Mouse (Mus musculus): ENCODE results near the gene Fgr.
A peak's percentile ranks its signal among the peaks of the same experiment; 100 is the strongest.

Gene Fgr

DNA sequence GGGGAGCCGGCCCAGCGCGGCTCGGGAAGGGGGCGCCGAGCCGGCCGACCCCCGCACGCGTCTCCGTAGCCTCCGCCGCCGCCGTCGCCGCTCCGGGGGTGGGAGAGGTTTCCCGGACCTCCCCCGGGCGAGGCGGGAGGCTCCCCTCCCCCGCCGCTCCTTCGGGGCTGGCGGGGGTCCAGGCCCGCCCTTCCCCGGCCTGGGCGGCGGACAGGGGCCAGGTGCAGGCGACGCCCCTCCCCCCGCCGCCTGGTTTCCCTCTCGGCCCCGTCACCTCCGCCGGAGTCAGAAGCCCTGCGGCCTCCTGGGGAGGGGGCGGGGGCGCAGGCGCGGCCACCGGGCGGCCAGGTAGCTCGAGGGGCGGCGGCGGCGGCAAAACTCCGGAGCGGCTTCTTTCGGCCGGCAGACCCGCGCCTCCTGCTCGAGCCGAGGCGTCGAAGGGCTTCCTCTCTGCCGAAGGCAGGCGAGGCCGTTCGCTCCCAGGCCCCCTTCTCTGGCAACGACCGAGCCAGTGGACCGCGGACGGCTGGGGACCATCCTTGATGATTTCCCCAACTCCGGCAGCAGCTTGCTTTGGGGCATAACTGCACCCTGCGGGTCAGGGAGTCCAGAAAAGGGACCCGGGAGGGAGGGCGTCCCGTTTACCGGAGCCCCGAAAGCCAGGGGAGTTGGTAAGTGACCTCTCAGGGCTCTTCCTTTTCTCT, 65.4 kb downstream of the Fgr start:
- DNase-seq, result peak; percentile 61 to 66

DNA sequence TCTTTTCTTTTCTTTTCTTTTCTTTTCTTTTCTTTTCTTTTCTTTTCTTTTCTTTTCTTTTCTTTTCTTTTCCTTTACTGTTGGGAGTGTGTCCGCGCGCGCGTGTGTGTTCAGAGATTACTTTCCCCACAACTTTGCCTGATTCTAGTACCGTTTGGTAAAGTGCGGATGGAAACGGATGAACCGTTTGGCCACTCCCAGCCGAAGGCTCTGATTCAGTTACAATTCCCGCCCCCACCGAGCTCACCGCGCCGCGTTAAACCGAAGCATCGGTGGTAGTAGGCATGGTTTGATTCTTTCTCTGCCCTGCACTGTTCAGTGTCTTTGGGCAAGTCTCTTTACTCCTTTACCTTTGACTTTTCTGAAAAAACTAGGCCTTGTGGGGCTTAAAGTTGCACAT, 65.9 kb downstream of the Fgr start:
- no peak for DNase-seq

GRCm38 (mm10) chr4:133040241-133040904, 66.5 kb downstream of the Fgr start:
- no peak for DNase-seq

GRCm38 (mm10) chr4:133042244-133042643, 68.3 kb downstream of the Fgr start:
- DNase-seq, result no peak

DNA sequence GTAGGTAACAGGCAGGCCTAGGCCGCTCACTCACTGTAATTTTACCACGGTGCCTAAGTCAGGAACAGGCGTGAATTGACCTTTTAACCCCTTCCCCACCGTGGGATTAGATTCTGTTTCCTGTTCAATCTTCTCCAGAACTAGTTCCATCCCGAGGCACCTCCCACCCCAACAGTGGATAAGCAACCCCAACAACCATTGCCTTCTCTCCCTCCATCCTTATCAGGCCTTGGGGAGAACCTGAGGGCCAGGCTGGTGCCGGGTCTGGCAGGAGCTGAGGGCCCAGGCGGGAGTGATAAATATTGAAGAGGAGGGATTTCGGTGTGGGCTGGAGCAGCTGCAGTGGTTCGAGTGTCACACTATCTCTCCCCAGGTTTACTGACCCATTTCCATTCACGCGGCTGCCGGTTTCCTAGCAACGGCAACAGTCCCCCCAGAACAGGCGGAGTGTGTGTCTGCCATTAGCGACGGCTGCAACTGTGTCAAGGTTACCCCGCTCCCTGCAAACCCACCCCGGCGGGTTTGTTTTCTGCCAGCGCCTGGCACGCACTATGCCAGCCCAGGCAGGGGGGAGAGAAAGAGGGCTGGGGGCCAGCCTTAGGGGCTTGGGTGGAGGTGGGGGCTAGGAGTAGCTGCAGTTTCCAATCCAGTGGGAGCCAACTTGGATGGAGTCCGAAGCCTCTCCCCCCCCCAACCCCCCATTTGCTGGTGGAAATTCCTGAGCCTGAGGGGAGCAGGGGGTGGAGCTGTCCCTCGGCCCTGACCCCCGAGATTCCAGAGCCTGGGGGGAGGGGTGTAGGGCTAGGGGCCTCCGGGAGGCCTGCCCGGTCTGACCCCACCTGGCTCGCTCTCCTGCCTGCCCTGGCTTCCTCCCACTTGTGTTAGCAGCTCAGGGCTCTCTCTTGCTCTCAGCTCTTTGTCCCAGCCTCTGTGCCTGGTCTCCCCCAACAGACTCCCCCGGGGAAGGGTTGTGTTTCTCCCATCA, 69.0 kb downstream of the Fgr start:
- peak; percentile 78 to 85 for DNase-seq

GRCm38 (mm10) chr4:133043798-133044646, 70.1 kb downstream of the Fgr start:
- peak; percentile 69 to 76 for DNase-seq

GRCm38 (mm10) chr4:133044647-133045094, 70.8 kb downstream of the Fgr start:
- DNase-seq, result no peak

DNA sequence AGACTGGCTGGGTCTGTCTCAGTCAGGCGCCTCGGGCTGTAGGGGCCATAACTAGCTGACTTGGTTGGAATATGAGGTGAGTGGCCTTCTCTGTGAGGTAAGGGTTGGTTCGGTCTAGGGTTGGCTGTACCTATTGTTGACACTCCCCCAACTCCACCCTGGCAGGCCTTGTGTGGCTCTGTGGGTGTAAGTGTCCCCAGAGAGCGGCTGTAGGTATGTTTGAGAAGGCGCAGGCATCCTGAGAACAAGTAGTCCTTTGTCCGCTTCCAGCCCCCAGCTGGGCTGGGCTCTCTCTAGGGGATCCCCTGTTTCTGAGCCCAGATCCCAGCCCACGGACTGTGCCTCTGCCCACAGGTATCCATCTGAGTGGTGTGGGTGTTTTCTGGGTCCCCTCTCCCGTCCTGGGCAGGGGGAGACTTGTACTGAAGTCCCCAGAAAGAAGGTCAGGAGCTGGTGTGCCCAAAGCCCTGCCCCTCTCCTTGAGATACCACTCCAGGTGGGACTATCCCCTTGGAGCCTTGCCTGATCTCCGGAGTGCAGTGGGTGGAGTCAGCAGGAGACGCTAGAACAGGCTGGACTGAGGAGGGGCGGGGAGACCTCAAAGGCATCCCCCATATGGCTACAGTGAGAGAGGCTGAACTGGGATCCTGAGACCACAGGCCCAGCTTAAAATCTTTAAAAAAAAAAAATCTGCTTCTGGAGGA, 72.0 kb downstream of the Fgr start:
- peak; percentile 52 to 54 for DNase-seq

DNA sequence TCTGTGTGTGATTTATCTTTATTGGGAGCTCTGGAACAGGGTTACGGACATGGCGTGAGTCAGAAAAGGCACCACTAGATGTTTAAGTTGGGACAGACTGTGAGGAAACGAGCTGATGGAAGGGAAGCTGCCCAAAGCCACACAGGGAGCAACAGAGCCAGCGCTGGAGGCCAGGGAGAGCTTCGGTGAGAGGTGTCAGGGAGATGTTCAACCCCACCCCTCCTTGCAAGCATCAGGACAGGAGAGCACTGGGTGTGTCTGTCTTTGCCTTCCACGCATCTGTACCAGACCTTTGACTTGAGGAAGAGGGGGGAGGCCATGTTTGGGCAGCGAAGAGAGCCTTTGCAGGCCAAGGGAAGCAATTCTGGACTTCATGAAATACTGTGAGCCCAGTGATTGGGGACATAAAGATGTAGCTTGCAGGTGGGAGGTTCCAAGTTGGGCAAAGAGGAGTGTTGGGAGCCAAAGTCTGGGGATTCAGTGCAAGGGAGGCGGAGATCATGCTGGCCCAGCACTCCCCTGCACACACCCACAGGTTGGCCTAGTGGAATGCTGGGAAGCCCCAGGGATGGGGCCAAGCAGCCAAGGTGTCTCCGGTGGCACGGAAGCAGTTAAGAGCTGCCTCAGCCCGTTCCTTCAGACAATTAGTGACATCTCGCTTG, 72.9 kb downstream of the Fgr start:
- peak in 1 of 2 experiments; percentile 57 for DNase-seq

GRCm38 (mm10) chr4:133047353-133048105, 73.6 kb downstream of the Fgr start:
- DNase-seq, result peak; percentile 65 to 66

- peak; percentile 84 to 90 for DNase-seq
Observed at GRCm38 (mm10) chr4:133049071-133049920, 75.4 kb downstream of the Fgr start.

- no peak for DNase-seq
Observed at GRCm38 (mm10) chr4:133050196-133050836, 76.4 kb downstream of the Fgr start.

GRCm38 (mm10) chr4:133050837-133051549, 77.1 kb downstream of the Fgr start:
- no peak for DNase-seq

- DNase-seq, result no peak
Observed at GRCm38 (mm10) chr4:133051550-133051865, 77.6 kb downstream of the Fgr start.

Measured in cerebellum, postnatal 10 days (tissue).